Mouse (Mus musculus) neural tube, embryonic 11.5 days (tissue): ENCODE results near the gene Tmod3. TPM values are rescaled to one million over a fixed set of nuclear protein-coding genes. Genes with fewer than 3 reads are reported as not detected.
"Not testable (repeated sequence)": the region's sequence is repeated elsewhere in the genome, so short reads cannot be mapped to it uniquely, and the experiment has no call there.

Experiments
- ATAC-seq: fragments of 200-750 bp; cut with Nextera tagmentation; 2 replicates; pipeline ENCODE4 v1.8.0; 2017; ENCODE audit warnings: moderate number of reproducible peaks, mild to moderate bottlenecking, moderate TSS enrichment, moderate library complexity; ENCODE audit not compliant: insufficient read depth, low FRiP score, low TSS enrichment
- DNase-seq: peaks from one replicate; pipeline ENCODE4 v3.0.0-alpha.2; 2015; ENCODE audit warnings: low spot score
- H3K27ac ChIP-seq: fragments of 300-500 bp; sonication (generic); 2 replicates; pipeline ENCODE4 v1.5.1; 2014; ENCODE audit warnings: low read depth, mild to moderate bottlenecking, low read length
- H3K27me3 ChIP-seq: fragments of 300-500 bp; sonication (generic); 2 replicates; pipeline ENCODE4 v1.6.1; 2014; ENCODE audit warnings: mild to moderate bottlenecking, low read length, mixed read lengths; ENCODE audit not compliant: control insufficient read depth, insufficient read depth
- H3K36me3 ChIP-seq: fragments of 300-500 bp; sonication (generic); 2 replicates; pipeline ENCODE4 v1.6.1; 2014; ENCODE audit warnings: mild to moderate bottlenecking, low read length, moderate library complexity, mixed read lengths; ENCODE audit not compliant: control insufficient read depth, insufficient read depth
- H3K4me1 ChIP-seq: fragments of 300-500 bp; sonication (generic); 2 replicates; pipeline ENCODE4 v1.6.1; 2014; ENCODE audit warnings: low read length, mixed read lengths; ENCODE audit not compliant: control insufficient read depth, insufficient read depth
- H3K4me2 ChIP-seq: fragments of 300-500 bp; sonication (generic); 2 replicates; pipeline ENCODE4 v1.6.1; 2014; ENCODE audit warnings: low read depth, mild to moderate bottlenecking, moderate library complexity
- H3K4me3 ChIP-seq: fragments of 300-500 bp; sonication (generic); 2 replicates; pipeline ENCODE4 v1.5.1; 2014; ENCODE audit warnings: low read depth, low read length
- H3K9ac ChIP-seq: fragments of 300-500 bp; sonication (generic); 2 replicates; pipeline ENCODE4 v1.6.1; 2014; ENCODE audit warnings: mild to moderate bottlenecking, low read length
- H3K9me3 ChIP-seq: fragments of 300-500 bp; sonication (generic); 2 replicates; pipeline ENCODE4 v1.6.1; 2016; ENCODE audit warnings: low read length; ENCODE audit not compliant: control insufficient read depth
- WGBS: fragments of 180-500 bp; shearing (Covaris S2); extraction: QIAGEN DNeasy Blood & Tissue Kit; methylation state at CpG from one replicate; pipeline ENCODE4 v1.1.7; 2014; 5-methylcytosine and 5-hydroxymethylcytosine counted together
- polyA plus RNA-seq: library from polyadenylated mRNA; unstranded; fragments of >200 nt; fragmentation: Nextera tagmentation; extraction: Ambion mirVana; gene quantifications from 2 replicates; pipeline ENCODE4 v1.2.1, GENCODE M21; 2014

The Tmod3 gene
- polyA plus RNA-seq, 1 experiment from 2014 or later, result 117 TPM

DNA sequence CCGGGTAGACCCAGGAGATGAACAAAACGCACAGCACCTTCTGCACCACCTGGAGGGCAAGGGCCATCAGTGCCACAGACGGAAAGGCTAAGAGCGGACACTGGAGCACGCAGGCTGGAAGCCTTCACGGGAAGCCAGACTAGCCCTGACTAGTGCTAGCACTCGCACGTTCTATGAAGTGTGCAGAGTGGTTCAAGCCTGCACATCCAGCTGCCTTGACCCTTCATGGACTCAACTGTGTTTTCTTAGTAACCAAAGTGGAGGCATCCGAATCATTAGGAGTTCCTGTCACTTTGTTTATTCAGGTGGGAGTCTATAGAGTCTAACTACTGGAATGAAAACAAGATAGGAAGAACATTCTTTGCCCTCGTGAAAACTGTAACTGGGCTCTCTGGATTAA is 63.5 kb downstream of the Tmod3 start:
- Histone ChIP-seq H3K4me3 (no peak overlapping the region), H3K9ac (no peak overlapping the region), H3K27me3 (no peaks in the 10 kb centered on the region), H3K4me1 (no peaks in the 10 kb centered on the region), H3K4me2 (no peak overlapping the region), H3K27ac (no peak overlapping the region), H3K9me3 (no peaks in the 10 kb centered on the region), H3K36me3 (peaks cover 5% of the 10 kb centered on the region)
- 60% methylated on average over 10 of the region's 10 CpGs for whole genome bisulfite sequencing
- ATAC-seq (no peak), DNase-seq (peak; percentile 14)

DNA sequence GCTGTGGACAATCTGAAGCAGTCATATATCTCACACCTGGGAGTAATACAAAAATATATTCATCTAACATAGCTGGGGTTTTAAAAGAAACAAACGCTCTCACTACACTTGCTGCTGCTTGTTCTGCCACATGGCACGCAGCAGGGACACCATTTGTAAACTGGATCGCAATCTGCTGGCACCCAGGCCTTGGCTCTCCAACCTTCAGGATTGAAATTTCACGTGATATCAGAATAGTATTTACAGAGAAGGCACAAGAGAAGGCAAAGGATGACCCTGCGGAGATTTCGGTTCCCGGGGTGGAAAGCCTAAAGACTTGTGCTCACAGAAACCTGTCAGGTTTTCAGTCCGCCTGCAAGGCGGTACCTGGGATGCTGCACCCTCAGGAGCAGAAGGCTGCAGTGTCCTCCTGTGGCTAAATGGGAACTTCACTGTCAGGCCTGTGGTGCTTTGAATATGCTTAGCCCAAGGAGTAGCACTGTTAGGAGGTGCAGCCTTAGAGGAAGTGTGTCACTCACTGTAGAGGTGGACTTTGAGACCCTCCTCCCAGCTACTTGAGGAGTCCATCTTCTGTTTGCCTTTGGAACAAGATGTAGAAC is 65.0 kb downstream of the Tmod3 start:
- Histone ChIP-seq H3K9ac (no peak overlapping the region), H3K27me3 (no peaks in the 10 kb centered on the region), H3K36me3 (peaks cover 5% of the 10 kb centered on the region), H3K4me1 (no peaks in the 10 kb centered on the region), H3K27ac (no peak overlapping the region), H3K4me2 (no peak overlapping the region), H3K9me3 (no peaks in the 10 kb centered on the region), H3K4me3 (no peak overlapping the region)
- DNase-seq (no peak), ATAC-seq (no peak)
- whole genome bisulfite sequencing, result 87% methylated on average over 9 of the region's 9 CpGs

DNA sequence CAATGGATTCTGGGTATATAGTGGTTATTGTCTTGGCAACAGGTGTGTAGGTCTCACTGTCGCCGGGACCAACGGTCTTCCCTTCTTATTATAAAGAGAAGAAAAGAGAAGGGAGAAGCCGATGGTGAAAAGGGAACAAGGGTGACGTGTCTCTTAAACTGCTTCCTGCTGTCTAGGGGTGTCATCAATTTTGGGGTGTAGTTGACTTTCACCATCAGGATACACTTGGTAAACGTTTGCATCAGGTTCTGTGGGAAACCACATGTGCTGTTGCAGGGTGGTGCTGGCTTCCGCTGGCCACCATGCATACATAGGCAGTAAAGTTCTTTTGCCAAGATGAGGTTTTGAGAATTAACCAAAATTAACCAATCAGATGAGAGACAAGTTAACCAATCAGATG is 71.2 kb downstream of the Tmod3 start:
- not testable (repeated sequence) for H3K27me3 ChIP-seq, H3K9me3 ChIP-seq, ATAC-seq, H3K4me2 ChIP-seq, DNase-seq, H3K9ac ChIP-seq, H3K27ac ChIP-seq, H3K4me1 ChIP-seq, H3K36me3 ChIP-seq, H3K4me3 ChIP-seq
- WGBS, result 96% methylated on average over 7 of the region's 7 CpGs

DNA sequence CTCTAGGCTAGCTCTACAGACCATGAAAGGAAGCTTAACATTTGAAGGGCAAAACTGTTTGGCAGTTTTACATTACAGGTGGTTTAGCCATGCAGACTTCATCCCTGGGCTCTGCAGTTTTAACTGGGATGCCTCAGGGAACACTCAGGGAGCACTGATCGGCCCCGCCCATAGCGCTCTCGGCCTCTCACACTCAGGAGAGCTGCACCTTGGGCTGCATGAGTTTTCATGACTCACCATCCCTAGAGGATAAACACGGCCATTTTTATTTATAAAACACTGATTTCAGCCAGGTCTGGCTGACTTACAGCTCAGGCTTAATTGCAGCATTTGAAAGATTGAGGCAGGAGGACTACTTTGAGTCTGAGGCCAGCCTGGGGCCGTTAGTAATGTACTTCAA is 74.2 kb downstream of the Tmod3 start:
- Histone ChIP-seq H3K4me3 (no peak overlapping the region), H3K36me3 (no peaks in the 10 kb centered on the region), H3K4me2 (no peak overlapping the region), H3K9ac (no peak overlapping the region), H3K9me3 (no peaks in the 10 kb centered on the region), H3K4me1 (no peaks in the 10 kb centered on the region), H3K27ac (no peak overlapping the region), H3K27me3 (no peaks in the 10 kb centered on the region)
- DNase-seq (no peak), ATAC-seq (no peak)
- 90% methylated on average over 6 of the region's 6 CpGs for WGBS

DNA sequence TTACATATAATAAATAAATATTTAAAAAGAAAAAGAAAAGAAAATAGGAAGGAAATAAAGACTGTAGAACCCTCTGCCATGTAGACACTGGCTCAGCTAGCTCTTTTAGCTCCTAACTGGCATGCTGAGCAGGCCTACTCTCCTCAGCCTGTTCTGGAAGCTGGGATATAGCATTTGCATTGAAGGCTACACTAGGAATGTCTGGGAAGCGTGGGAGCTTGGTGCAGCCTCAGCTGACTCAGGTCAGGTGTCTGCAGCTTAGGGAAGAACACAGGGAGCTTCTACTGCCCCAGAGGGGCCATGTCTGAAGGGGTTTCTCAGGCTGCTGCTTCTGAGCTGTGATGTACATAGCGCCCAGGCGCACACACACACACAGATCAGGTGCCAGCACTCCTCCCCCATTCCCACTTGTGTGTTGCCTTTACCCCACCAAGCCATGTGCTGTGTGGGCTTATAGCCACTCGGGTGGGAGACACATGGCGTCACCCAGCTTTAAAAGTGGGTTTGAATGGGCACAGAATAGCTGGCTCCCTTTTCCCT is 78.9 kb downstream of the Tmod3 start:
- DNase-seq, result no peak
- Histone ChIP-seq H3K36me3 (no peaks in the 10 kb centered on the region), H3K4me1 (no peaks in the 10 kb centered on the region), H3K9ac (no peak overlapping the region), H3K27me3 (no peaks in the 10 kb centered on the region), H3K4me3 (no peak overlapping the region), H3K9me3 (no peaks in the 10 kb centered on the region), H3K4me2 (no peak overlapping the region), H3K27ac (no peak overlapping the region)
- WGBS, result 91% methylated on average over 5 of the region's 5 CpGs
- ATAC-seq, result no peak

DNA sequence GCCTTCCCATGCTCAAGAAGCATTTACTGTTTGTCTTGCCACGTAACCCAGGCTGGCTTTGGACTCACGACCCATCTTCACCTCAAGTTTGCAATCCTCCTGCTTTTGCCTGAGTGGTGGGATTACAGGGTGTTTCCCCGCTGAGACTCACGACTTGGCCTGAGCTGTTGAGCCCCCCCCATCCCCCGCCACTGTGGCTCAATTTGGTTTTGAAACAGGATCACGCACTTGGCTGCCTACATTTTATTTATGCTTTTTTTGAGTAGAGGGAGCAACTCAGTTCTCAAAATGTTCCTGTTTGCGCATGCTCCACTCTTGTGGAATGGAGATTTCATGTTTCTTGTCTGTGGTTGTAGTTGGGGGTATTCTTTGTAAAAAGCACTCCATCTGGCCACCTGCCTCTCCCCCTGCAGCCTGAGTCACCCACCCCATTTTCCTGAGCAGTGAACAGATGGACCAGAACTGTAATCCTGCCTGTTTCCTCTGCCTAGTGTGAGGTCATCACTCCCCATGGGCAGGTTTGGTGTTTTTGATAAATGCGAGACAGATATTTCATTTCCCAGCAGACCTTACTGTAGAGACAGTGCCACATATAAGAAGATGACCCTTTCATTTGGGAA is 80.2 kb downstream of the Tmod3 start:
- no peaks in the 10 kb centered on the region for H3K36me3 ChIP-seq
- no peak overlapping the region for H3K4me3 ChIP-seq
- no peak overlapping the region for H3K4me2 ChIP-seq
- no peak for DNase-seq
- 71% methylated on average over 8 of the region's 8 CpGs for WGBS
- no peaks in the 10 kb centered on the region for H3K27me3 ChIP-seq
- H3K9me3 ChIP-seq, result no peaks in the 10 kb centered on the region
- no peak overlapping the region for H3K9ac ChIP-seq
- ATAC-seq, result peak; percentile 45; the same call in 1 of the 2 replicates
- no peaks in the 10 kb centered on the region for H3K4me1 ChIP-seq
- no peak overlapping the region for H3K27ac ChIP-seq

DNA sequence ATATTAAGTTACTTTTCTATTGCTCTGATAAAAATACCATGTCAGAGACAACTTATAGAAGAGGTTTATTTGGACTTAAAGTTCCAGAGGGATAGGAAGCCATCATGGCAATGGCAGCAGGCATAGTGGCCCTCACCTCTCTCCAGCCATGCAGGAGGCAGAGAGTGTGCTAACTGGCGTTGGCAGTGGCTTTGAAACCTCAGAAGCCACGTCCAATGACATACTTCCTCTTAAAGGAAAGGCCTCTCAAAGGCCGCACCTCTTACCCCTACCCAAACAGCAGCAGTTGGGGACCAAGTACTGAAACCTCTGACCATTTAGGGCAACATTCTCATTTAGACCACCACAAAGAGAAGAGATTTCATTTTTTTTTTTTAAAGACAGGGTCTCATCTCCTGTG is 82.2 kb downstream of the Tmod3 start:
- H3K9me3 ChIP-seq, result no peaks in the 10 kb centered on the region
- no peak for ATAC-seq
- H3K4me1 ChIP-seq, result no peaks in the 10 kb centered on the region
- H3K27me3 ChIP-seq, result no peaks in the 10 kb centered on the region
- 69% methylated on average over 3 of the region's 3 CpGs for WGBS
- H3K36me3 ChIP-seq, result no peaks in the 10 kb centered on the region
- H3K4me2 ChIP-seq, result no peak overlapping the region
- H3K9ac ChIP-seq, result no peak overlapping the region
- DNase-seq, result no peak
- no peak overlapping the region for H3K27ac ChIP-seq
- H3K4me3 ChIP-seq, result no peak overlapping the region

DNA sequence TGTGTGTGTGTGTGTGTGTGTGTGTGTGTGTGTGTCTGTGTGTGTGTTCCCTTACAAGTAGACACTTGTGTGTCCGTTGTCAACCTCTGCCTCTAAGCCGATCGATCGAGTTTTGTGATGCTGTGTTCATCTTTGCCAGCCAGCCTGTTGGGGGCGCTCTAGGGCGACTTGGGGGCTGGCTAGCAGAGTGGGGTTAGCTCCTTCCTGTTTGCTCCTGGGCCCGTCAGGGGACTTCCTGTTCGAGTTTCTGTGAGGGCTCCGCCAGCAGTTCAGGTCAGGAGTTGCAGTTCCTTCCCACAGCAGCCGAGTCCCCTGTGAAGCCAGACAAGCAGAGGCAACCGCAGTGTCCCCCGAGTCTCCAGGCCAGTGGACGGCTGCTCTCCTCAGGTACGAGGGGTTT is 91.2 kb downstream of the Tmod3 start:
- no peak overlapping the region for H3K9ac ChIP-seq
- 84% methylated on average over 14 of the region's 14 CpGs for WGBS
- H3K27ac ChIP-seq, result no peak overlapping the region
- ATAC-seq (no peak), DNase-seq (peak; percentile 19)
- no peaks in the 10 kb centered on the region for H3K27me3 ChIP-seq
- H3K36me3 ChIP-seq, result peaks cover 8% of the 10 kb centered on the region
- no peaks in the 10 kb centered on the region for H3K9me3 ChIP-seq
- no peaks in the 10 kb centered on the region for H3K4me1 ChIP-seq
- H3K4me3 ChIP-seq, result no peak overlapping the region
- no peak overlapping the region for H3K4me2 ChIP-seq

DNA sequence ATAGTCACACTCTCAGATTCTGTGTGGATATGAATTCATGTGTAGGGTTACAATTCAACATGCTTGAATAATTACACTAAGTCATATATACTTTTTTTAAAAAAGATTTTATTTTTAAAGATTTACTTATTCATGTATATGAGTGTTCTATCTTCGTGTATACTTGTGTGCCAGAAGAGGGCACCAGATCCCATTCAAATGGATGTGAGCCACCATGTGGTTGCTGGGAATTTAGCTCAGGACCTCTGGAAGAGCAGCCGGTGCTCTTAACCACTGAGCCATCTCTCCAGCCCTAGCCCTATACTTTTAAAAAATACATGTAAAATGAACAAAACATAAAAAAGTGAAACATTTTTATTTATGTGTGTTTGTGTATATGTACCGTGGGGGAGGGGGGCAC is 91.9 kb downstream of the Tmod3 start:
- Histone ChIP-seq H3K9me3 (no peaks in the 10 kb centered on the region), H3K4me3 (no peak overlapping the region), H3K9ac (no peak overlapping the region), H3K27ac (no peak overlapping the region), H3K27me3 (no peaks in the 10 kb centered on the region), H3K4me1 (no peaks in the 10 kb centered on the region), H3K36me3 (peaks cover 8% of the 10 kb centered on the region), H3K4me2 (no peak overlapping the region)
- 97% methylated on average over 3 of the region's 3 CpGs for WGBS
- DNase-seq, result no peak
- no peak for ATAC-seq
